Mouse (Mus musculus) lung, adult 2 months (tissue): ENCODE results near the gene Ly6g5b.

Experiments used
- CTCF ChIP-seq: fragments of 200-500 bp; IDR thresholded peaks from 2 replicates; pipeline ENCODE4 v1.5.1; 2011; ENCODE audit warnings: mild to moderate bottlenecking, low read length, control low read depth; ENCODE audit not compliant: insufficient read depth
- POLR2A ChIP-seq: fragments of 200-500 bp; IDR thresholded peaks from 2 replicates; pipeline ENCODE4 v1.6.1; 2011; ENCODE audit warnings: low read depth, mild to moderate bottlenecking, control low read depth, low read length, borderline replicate concordance; ENCODE audit errors: extremely low read depth

- TF ChIP-seq CTCF (no peak), POLR2A (no peak)
These were observed 12.9 kb downstream of the Ly6g5b start for GRCm38 (mm10) chr17:35102299-35102698.
